Mouse (Mus musculus) forebrain, embryonic 15.5 days (tissue): ENCODE data around the gene Tnfaip8l1. TPM values are rescaled to one million over a fixed set of nuclear protein-coding genes. Genes with fewer than 3 reads are reported as not detected.

Experiments
- ATAC-seq: fragments of 200-750 bp; cut with Nextera tagmentation; replicated peaks from 2 replicates; pipeline ENCODE4 v1.8.0; 2017; ENCODE audit warnings: mild to moderate bottlenecking, moderate TSS enrichment, moderate library complexity
- H3K27ac ChIP-seq: fragments of 300-500 bp; sonication (generic); replicated peaks from 2 replicates; pipeline ENCODE4 v1.5.1; 2015; ENCODE audit warnings: mild to moderate bottlenecking, inconsistent platforms
- H3K27me3 ChIP-seq: fragments of 300-500 bp; sonication (generic); 2 replicates; pipeline ENCODE4 v1.6.1; 2015; ENCODE audit warnings: inconsistent platforms
- H3K36me3 ChIP-seq: fragments of 300-500 bp; sonication (generic); 2 replicates; pipeline ENCODE4 v1.6.1; 2015; ENCODE audit warnings: mild to moderate bottlenecking, inconsistent platforms
- H3K4me1 ChIP-seq: fragments of 300-500 bp; sonication (generic); 2 replicates; pipeline ENCODE4 v1.6.1; 2015; ENCODE audit warnings: inconsistent platforms
- H3K4me2 ChIP-seq: fragments of 300-500 bp; sonication (generic); replicated peaks from 2 replicates; pipeline ENCODE4 v1.6.1; 2015; ENCODE audit warnings: mild to moderate bottlenecking, inconsistent platforms
- H3K4me3 ChIP-seq: fragments of 300-500 bp; sonication (generic); 2 replicates; pipeline ENCODE4 v1.5.1; 2015; ENCODE audit warnings: mild to moderate bottlenecking, inconsistent platforms
- H3K9ac ChIP-seq: fragments of 300-500 bp; sonication (generic); replicated peaks from 2 replicates; pipeline ENCODE4 v1.6.1; 2015; ENCODE audit warnings: mild to moderate bottlenecking, inconsistent platforms
- H3K9me3 ChIP-seq: fragments of 300-500 bp; sonication (generic); 2 replicates; pipeline ENCODE4 v1.6.1; 2016; ENCODE audit warnings: inconsistent platforms
- WGBS: fragments of 180-500 bp; shearing (Covaris S2); methylation state at CpG from one replicate; pipeline ENCODE4 v1.1.7; 2015; ENCODE audit warnings: mixed read lengths; 5-methylcytosine and 5-hydroxymethylcytosine counted together
- polyA plus RNA-seq: library from polyadenylated mRNA; unstranded; fragments of >200 nt; fragmentation: Nextera tagmentation; extraction: Ambion mirVana; gene quantifications from 2 replicates; pipeline ENCODE4 v1.2.1, GENCODE M21; 2015

The Tnfaip8l1 gene
- polyA plus RNA-seq, 1 experiment from 2014 or later, result 9.0 TPM

GRCm38 (mm10) chr17:56125276-56125630, 37.0 kb upstream of the Tnfaip8l1 start:
- Histone ChIP-seq H3K4me2 (no peak overlapping the region), H3K27ac (no peak overlapping the region), H3K4me1 (peaks cover 11% of the 10 kb centered on the region; the same call in 1 of the 2 replicates), H3K4me3 (no peak overlapping the region), H3K9me3 (peaks cover 13% of the 10 kb centered on the region; the same call in 1 of the 2 replicates), H3K9ac (no peak overlapping the region), H3K36me3 (peaks cover 46% of the 10 kb centered on the region), H3K27me3 (peaks cover 40% of the 10 kb centered on the region)
- no peak; the same call in 1 of the 2 replicates for ATAC-seq
- WGBS, result 85% methylated on average over 4 of the region's 4 CpGs

- H3K36me3 ChIP-seq, result peaks cover 54% of the 10 kb centered on the region
- no peak overlapping the region for H3K27ac ChIP-seq
- H3K4me3 ChIP-seq, result no peak overlapping the region
- peaks cover 31% of the 10 kb centered on the region for H3K27me3 ChIP-seq
- H3K9me3 ChIP-seq, result peaks cover 13% of the 10 kb centered on the region; the same call in 1 of the 2 replicates
- WGBS, result 77% methylated on average over 11 of the region's 11 CpGs
- no peak overlapping the region for H3K4me2 ChIP-seq
- no peak overlapping the region for H3K9ac ChIP-seq
- ATAC-seq, result no peak
- peaks cover 8% of the 10 kb centered on the region; the same call in 1 of the 2 replicates for H3K4me1 ChIP-seq
Measured at GRCm38 (mm10) chr17:56126175-56126574, 36.1 kb upstream of the Tnfaip8l1 start.

GRCm38 (mm10) chr17:56128246-56128645, 34.0 kb upstream of the Tnfaip8l1 start:
- H3K4me1 ChIP-seq, result peaks cover 10% of the 10 kb centered on the region
- H3K9ac ChIP-seq, result no peak overlapping the region
- H3K4me3 ChIP-seq, result no peak overlapping the region
- no peak overlapping the region for H3K4me2 ChIP-seq
- H3K27me3 ChIP-seq, result peaks cover 15% of the 10 kb centered on the region
- 91% methylated on average over 15 of the region's 15 CpGs for WGBS
- H3K27ac ChIP-seq, result no peak overlapping the region
- no peak for ATAC-seq
- peaks cover 55% of the 10 kb centered on the region for H3K36me3 ChIP-seq
- no peaks in the 10 kb centered on the region for H3K9me3 ChIP-seq

GRCm38 (mm10) chr17:56131136-56131535, 31.1 kb upstream of the Tnfaip8l1 start:
- Histone ChIP-seq H3K9ac (no peak overlapping the region), H3K36me3 (peaks cover 41% of the 10 kb centered on the region)
- 90% methylated on average over 10 of the region's 10 CpGs for WGBS

GRCm38 (mm10) chr17:56131814-56132213, 30.5 kb upstream of the Tnfaip8l1 start:
- 38% methylated on average over 7 of the region's 7 CpGs for WGBS
- ATAC-seq, result peak; percentile 35; the same call in 1 of the 2 replicates
- Histone ChIP-seq H3K4me3 (no peak overlapping the region), H3K36me3 (peaks cover 36% of the 10 kb centered on the region), H3K4me2 (no peak overlapping the region), H3K27me3 (no peaks in the 10 kb centered on the region), H3K27ac (no peak overlapping the region), H3K9ac (no peak overlapping the region), H3K9me3 (no peaks in the 10 kb centered on the region), H3K4me1 (peaks cover 19% of the 10 kb centered on the region)

More at GRCm38 (mm10) chr17:56131136-56131535, 31.1 kb upstream of the Tnfaip8l1 start:
- Histone ChIP-seq H3K4me2 (no peak overlapping the region), H3K4me1 (peaks cover 19% of the 10 kb centered on the region), H3K27ac (no peak overlapping the region), H3K4me3 (no peak overlapping the region), H3K27me3 (no peaks in the 10 kb centered on the region), H3K9me3 (no peaks in the 10 kb centered on the region)
- no peak for ATAC-seq

- ATAC-seq, result no peak
- Histone ChIP-seq H3K4me1 (peaks cover 19% of the 10 kb centered on the region), H3K4me2 (no peak overlapping the region), H3K4me3 (no peak overlapping the region), H3K36me3 (peaks cover 29% of the 10 kb centered on the region), H3K27me3 (no peaks in the 10 kb centered on the region), H3K9ac (no peak overlapping the region), H3K27ac (no peak overlapping the region), H3K9me3 (no peaks in the 10 kb centered on the region)
- 6% methylated on average over 14 of the region's 14 CpGs for WGBS
Measured at GRCm38 (mm10) chr17:56132661-56133060, 29.6 kb upstream of the Tnfaip8l1 start.

- H3K4me3 ChIP-seq, result no peak overlapping the region
- no peaks in the 10 kb centered on the region for H3K9me3 ChIP-seq
- no peaks in the 10 kb centered on the region for H3K27me3 ChIP-seq
- peak overlapping the region; percentile 37 for H3K4me2 ChIP-seq
- 0 out of 2 replicates have a peak, but pooled peaks have one; percentile 21 for ATAC-seq
- H3K9ac ChIP-seq, result no peak overlapping the region
- H3K27ac ChIP-seq, result peak overlapping the region; percentile 14; the same call in 1 of the 2 replicates
- WGBS, result 23% methylated on average over 19 of the region's 21 CpGs
- peaks cover 28% of the 10 kb centered on the region for H3K4me1 ChIP-seq
- peaks cover 22% of the 10 kb centered on the region for H3K36me3 ChIP-seq
Measured at GRCm38 (mm10) chr17:56133457-56134363, 28.6 kb upstream of the Tnfaip8l1 start.

- WGBS, result 2% methylated on average over 27 of the region's 27 CpGs
Measured at GRCm38 (mm10) chr17:56134463-56134971, 27.8 kb upstream of the Tnfaip8l1 start.

GRCm38 (mm10) chr17:56136558-56136957, 25.7 kb upstream of the Tnfaip8l1 start:
- H3K9ac ChIP-seq, result no peak overlapping the region
- 84% methylated on average over 7 of the region's 7 CpGs for WGBS
- peaks cover 10% of the 10 kb centered on the region; the same call in 1 of the 2 replicates for H3K27me3 ChIP-seq
- no peak for ATAC-seq
- H3K36me3 ChIP-seq, result no peaks in the 10 kb centered on the region
- H3K4me3 ChIP-seq, result no peak overlapping the region
- H3K4me1 ChIP-seq, result peaks cover 46% of the 10 kb centered on the region
- H3K9me3 ChIP-seq, result no peaks in the 10 kb centered on the region
- no peak overlapping the region for H3K4me2 ChIP-seq
- H3K27ac ChIP-seq, result no peak overlapping the region

More at GRCm38 (mm10) chr17:56134463-56134971, 27.8 kb upstream of the Tnfaip8l1 start:
- H3K4me2 ChIP-seq, result peak overlapping the region; percentile 37
- H3K9ac ChIP-seq, result no peak overlapping the region
- H3K4me1 ChIP-seq, result peaks cover 36% of the 10 kb centered on the region
- peaks cover 15% of the 10 kb centered on the region for H3K36me3 ChIP-seq
- ATAC-seq, result 0 out of 2 replicates have a peak, but pooled peaks have one; percentile 9
- H3K4me3 ChIP-seq, result no peak overlapping the region
- H3K9me3 ChIP-seq, result no peaks in the 10 kb centered on the region
- H3K27me3 ChIP-seq, result no peaks in the 10 kb centered on the region
- no peak overlapping the region for H3K27ac ChIP-seq

- H3K9me3 ChIP-seq, result no peaks in the 10 kb centered on the region
- H3K4me1 ChIP-seq, result peaks cover 55% of the 10 kb centered on the region
- H3K4me3 ChIP-seq, result peak overlapping the region; percentile 84
- peaks cover 14% of the 10 kb centered on the region; the same call in 1 of the 2 replicates for H3K27me3 ChIP-seq
- H3K4me2 ChIP-seq, result peak overlapping the region; percentile 77
- ATAC-seq, result no peak
- H3K27ac ChIP-seq, result no peak overlapping the region
- H3K36me3 ChIP-seq, result no peaks in the 10 kb centered on the region
- H3K9ac ChIP-seq, result peak overlapping the region; percentile 35; the same call in 1 of the 2 replicates
- WGBS, result 18% methylated on average over 25 of the region's 25 CpGs
Measured at GRCm38 (mm10) chr17:56137839-56138613, 24.3 kb upstream of the Tnfaip8l1 start.

GRCm38 (mm10) chr17:56139355-56139754, 22.9 kb upstream of the Tnfaip8l1 start:
- peaks cover 14% of the 10 kb centered on the region; the same call in 1 of the 2 replicates for H3K27me3 ChIP-seq
- H3K9me3 ChIP-seq, result no peaks in the 10 kb centered on the region
- H3K27ac ChIP-seq, result peak overlapping the region; percentile 77; the same call in 1 of the 2 replicates
- 5% methylated on average over 18 of the region's 21 CpGs for WGBS
- peak overlapping the region; percentile 77 for H3K4me2 ChIP-seq
- peaks cover 46% of the 10 kb centered on the region for H3K4me1 ChIP-seq
- H3K4me3 ChIP-seq, result peak overlapping the region; percentile 84
- peak overlapping the region; percentile 76 for H3K9ac ChIP-seq
- no peaks in the 10 kb centered on the region for H3K36me3 ChIP-seq
- ATAC-seq, result peak; percentile 47
